Mouse (Mus musculus) small intestine, adult 2 months (tissue): ENCODE data around the gene Wfdc13.

Experiments used
- CTCF ChIP-seq: fragments of 200-500 bp; IDR thresholded peaks from 2 replicates; pipeline ENCODE4 v1.5.1; 2012; ENCODE audit warnings: low read depth, mild to moderate bottlenecking, control low read depth, inconsistent platforms, low read length, moderate library complexity, mixed read lengths; ENCODE audit not compliant: insufficient replicate concordance, insufficient read length; ENCODE audit errors: extremely low read depth
- POLR2A ChIP-seq: fragments of 200-500 bp; IDR thresholded peaks from 2 replicates; pipeline ENCODE4 v1.6.1; 2012; ENCODE audit warnings: low read depth, mild to moderate bottlenecking, control low read depth, inconsistent platforms, low read length, moderate library complexity

GRCm38 (mm10) chr2:164635266-164635665, 49.6 kb upstream of the Wfdc13 start:
- TF ChIP-seq CTCF = no peak
- no peak for TF ChIP-seq POLR2A
